Mouse (Mus musculus) embryonic facial prominence, embryonic 11.5 days (tissue): ENCODE results near the gene P3h3. TPM values are rescaled to one million over a fixed set of nuclear protein-coding genes. Genes with fewer than 3 reads are reported as not detected.
A peak's percentile ranks its signal among the peaks of the same experiment; 100 is the strongest.
"Not testable (repeated sequence)": the region's sequence is repeated elsewhere in the genome, so short reads cannot be mapped to it uniquely, and the experiment has no call there.

Source experiments
- ATAC-seq: fragments of 200-750 bp; cut with Nextera tagmentation; replicated peaks from 2 replicates; pipeline ENCODE4 v1.8.0; 2017; ENCODE audit warnings: low read depth; ENCODE audit not compliant: insufficient number of reproducible peaks, low FRiP score, low TSS enrichment
- DNase-seq: peaks from one replicate; pipeline ENCODE4 v3.0.0-alpha.2; 2015; ENCODE audit warnings: low spot score
- H3K27ac ChIP-seq: fragments of 300-500 bp; sonication (generic); replicated peaks from 2 replicates; pipeline ENCODE4 v1.5.1; 2014; ENCODE audit warnings: mild to moderate bottlenecking, low read depth, low read length, control low read depth
- H3K27me3 ChIP-seq: fragments of 300-500 bp; sonication (generic); 2 replicates; pipeline ENCODE4 v1.6.1; 2014; ENCODE audit warnings: mild to moderate bottlenecking, low read length, moderate library complexity, mixed read lengths; ENCODE audit not compliant: control insufficient read depth, insufficient read depth
- H3K36me3 ChIP-seq: fragments of 300-500 bp; sonication (generic); replicated peaks from 2 replicates; pipeline ENCODE4 v1.6.1; 2014; ENCODE audit warnings: low read depth, mild to moderate bottlenecking, low read length, moderate library complexity, mixed read lengths; ENCODE audit not compliant: control insufficient read depth, insufficient read depth
- H3K4me1 ChIP-seq: fragments of 300-500 bp; sonication (generic); 2 replicates; pipeline ENCODE4 v1.6.1; 2014; ENCODE audit warnings: low read length, mixed read lengths; ENCODE audit not compliant: control insufficient read depth, insufficient read depth
- H3K4me2 ChIP-seq: fragments of 300-500 bp; sonication (generic); 2 replicates; pipeline ENCODE4 v1.6.1; 2014; ENCODE audit warnings: low read depth, mild to moderate bottlenecking, control low read depth, low read length, moderate library complexity
- H3K4me3 ChIP-seq: fragments of 300-500 bp; sonication (generic); 2 replicates; pipeline ENCODE4 v1.5.1; 2014; ENCODE audit warnings: low read depth, low read length, control low read depth
- H3K9ac ChIP-seq: fragments of 300-500 bp; sonication (generic); replicated peaks from 2 replicates; pipeline ENCODE4 v1.6.1; 2014; ENCODE audit warnings: mild to moderate bottlenecking, control low read depth, low read length
- H3K9me3 ChIP-seq: fragments of 300-500 bp; sonication (generic); replicated peaks from 2 replicates; pipeline ENCODE4 v1.6.1; 2016; ENCODE audit warnings: mild to moderate bottlenecking, low read length, inconsistent platforms, mixed read lengths; ENCODE audit not compliant: control insufficient read depth
- WGBS: fragments of 180-500 bp; shearing (Covaris S2); extraction: QIAGEN DNeasy Blood & Tissue Kit; methylation state at CpG from one replicate; pipeline ENCODE4 v1.1.7; 2014; 5-methylcytosine and 5-hydroxymethylcytosine counted together
- polyA plus RNA-seq: library from polyadenylated mRNA; unstranded; fragments of >200 nt; fragmentation: Nextera tagmentation; extraction: Ambion mirVana; gene quantifications from 2 replicates; pipeline ENCODE4 v1.2.1, GENCODE M21; 2014

The P3h3 gene
- polyA plus RNA-seq, 1 experiment from 2014 or later = 14.7 TPM

GRCm38 (mm10) chr6:124808358-124809012 lies 49.1 kb downstream of the P3h3 start, which contains the start of gene Spsb2:
Gene Spsb2, plus strand, starts transcription at chr6:124808661.
- Histone ChIP-seq H3K27ac (peak within 1 kb of the TSS; percentile 90), H3K27me3 (no peaks in the 10 kb centered on the region), H3K4me1 (no peaks in the 10 kb centered on the region; the same call in 1 of the 2 replicates), H3K36me3 (peaks cover 3% of the 10 kb centered on the region), H3K4me2 (peak within 1 kb of the TSS; percentile 93), H3K9ac (peak within 1 kb of the TSS; percentile 67), H3K4me3 (peak within 1 kb of the TSS; percentile 52), H3K9me3 (no peaks in the 10 kb centered on the region)
- WGBS = 4% methylated on average over 29 of the region's 29 CpGs
- DNase-seq (peak; percentile 71), ATAC-seq (peak; percentile 36)

GRCm38 (mm10) chr6:124807986-124808357 lies 49.6 kb downstream of the P3h3 start:
- ATAC-seq = no peak
- Histone ChIP-seq H3K4me3 (no peak overlapping the region), H3K27ac (no peak overlapping the region), H3K27me3 (no peaks in the 10 kb centered on the region), H3K4me2 (peak overlapping the region; percentile 93; the same call in 1 of the 2 replicates), H3K4me1 (no peaks in the 10 kb centered on the region; the same call in 1 of the 2 replicates), H3K9me3 (no peaks in the 10 kb centered on the region), H3K36me3 (peaks cover 3% of the 10 kb centered on the region), H3K9ac (no peak overlapping the region)
- DNase-seq = no peak
- 84% methylated on average over 6 of the region's 6 CpGs for WGBS

- DNase-seq = no peak
- H3K27ac ChIP-seq = no peak overlapping the region
- ATAC-seq = no peak
Observed at GRCm38 (mm10) chr6:124807366-124807765, 50.2 kb downstream of the P3h3 start.

GRCm38 (mm10) chr6:124806446-124807140 lies 51.0 kb downstream of the P3h3 start:
- ATAC-seq = no peak
- 69% methylated on average over 7 of the region's 7 CpGs for WGBS
- Histone ChIP-seq H3K4me1 (no peaks in the 10 kb centered on the region; the same call in 1 of the 2 replicates), H3K9ac (no peak overlapping the region), H3K27me3 (no peaks in the 10 kb centered on the region), H3K36me3 (peaks cover 2% of the 10 kb centered on the region), H3K4me3 (0 out of 2 replicates have a peak overlapping the region, but pooled peaks have one; percentile 0), H3K4me2 (no peak overlapping the region; the same call in none of the 2 replicates), H3K9me3 (no peaks in the 10 kb centered on the region), H3K27ac (0 out of 2 replicates have a peak overlapping the region, but pooled peaks have one; percentile 85)
- no peak for DNase-seq

More at GRCm38 (mm10) chr6:124807366-124807765, 50.2 kb downstream of the P3h3 start:
- Histone ChIP-seq H3K9ac (no peak overlapping the region), H3K4me1 (no peaks in the 10 kb centered on the region; the same call in 1 of the 2 replicates), H3K9me3 (no peaks in the 10 kb centered on the region), H3K4me2 (no peak overlapping the region), H3K27me3 (no peaks in the 10 kb centered on the region), H3K4me3 (no peak overlapping the region), H3K36me3 (peaks cover 3% of the 10 kb centered on the region)
- WGBS = 88% methylated on average over 4 of the region's 4 CpGs

- ATAC-seq (peak; percentile 53), DNase-seq (peak; percentile 96)
- no peaks in the 10 kb centered on the region for H3K27me3 ChIP-seq
- H3K36me3 ChIP-seq = no peaks in the 10 kb centered on the region
- peak overlapping the region; percentile 85 for H3K27ac ChIP-seq
- H3K9me3 ChIP-seq = no peaks in the 10 kb centered on the region
- H3K4me2 ChIP-seq = peak overlapping the region; percentile 67
- H3K4me3 ChIP-seq = peak overlapping the region; percentile 38
- no peaks in the 10 kb centered on the region; the same call in 1 of the 2 replicates for H3K4me1 ChIP-seq
- 3% methylated on average over 34 of the region's 34 CpGs for WGBS
- H3K9ac ChIP-seq = peak overlapping the region; percentile 48
Observed at GRCm38 (mm10) chr6:124805341-124806321, 51.9 kb downstream of the P3h3 start.

- 91% methylated on average over 3 of the region's 3 CpGs for WGBS
- H3K4me1 ChIP-seq = no peaks in the 10 kb centered on the region; the same call in 1 of the 2 replicates
- H3K27ac ChIP-seq = no peak overlapping the region
- H3K36me3 ChIP-seq = no peaks in the 10 kb centered on the region
- DNase-seq = no peak
- H3K9ac ChIP-seq = no peak overlapping the region
- H3K4me2 ChIP-seq = no peak overlapping the region
- H3K27me3 ChIP-seq = no peaks in the 10 kb centered on the region
- no peak overlapping the region for H3K4me3 ChIP-seq
- H3K9me3 ChIP-seq = no peaks in the 10 kb centered on the region
- no peak for ATAC-seq
Observed at GRCm38 (mm10) chr6:124804341-124804740, 53.2 kb downstream of the P3h3 start.

GRCm38 (mm10) chr6:124803691-124804090 lies 53.9 kb downstream of the P3h3 start:
- not testable (repeated sequence) for ATAC-seq, H3K4me2 ChIP-seq, H3K4me3 ChIP-seq, H3K9me3 ChIP-seq, H3K9ac ChIP-seq, H3K27me3 ChIP-seq, H3K27ac ChIP-seq, DNase-seq, H3K36me3 ChIP-seq, H3K4me1 ChIP-seq
- 94% methylated on average over 4 of the region's 4 CpGs for WGBS
